Mouse (Mus musculus) G1E (cell line): ENCODE measurements around the gene Fbxo46. TPM values are rescaled to one million over a fixed set of nuclear protein-coding genes. Genes with fewer than 3 reads are reported as not detected.

Source experiments
- ATAC-seq: 2 replicates; pipeline ENCODE4 v1.8.0; 2016; ENCODE audit warnings: mild to moderate bottlenecking; ENCODE audit not compliant: insufficient number of reproducible peaks, poor library complexity, low FRiP score, severe bottlenecking; ENCODE audit errors: extremely low read depth
- DNase-seq: peaks from one replicate; pipeline ENCODE4 v3.0.0; 2012; ENCODE audit warnings: low spot score
- H3K27me3 ChIP-seq: 2 replicates; pipeline ENCODE4 v1.6.1; 2012; ENCODE audit warnings: mild to moderate bottlenecking, low read length, inconsistent platforms; ENCODE audit not compliant: insufficient read depth
- H3K36me3 ChIP-seq: replicated peaks from 2 replicates; pipeline ENCODE3; 2012; ENCODE audit warnings: mild to moderate bottlenecking, inconsistent platforms
- H3K4me1 ChIP-seq: 2 replicates; pipeline ENCODE4 v1.6.1; 2012; ENCODE audit warnings: low read depth, low read length, inconsistent platforms, mixed read lengths; ENCODE audit not compliant: insufficient read depth
- H3K4me3 ChIP-seq: 2 replicates; pipeline ENCODE4 v1.5.1; 2012; ENCODE audit warnings: low read depth, mild to moderate bottlenecking, inconsistent platforms, low read length, moderate library complexity, mixed read lengths
- H3K9me3 ChIP-seq: replicated peaks from 2 replicates; pipeline ENCODE4 v1.6.1; 2012; ENCODE audit warnings: inconsistent platforms
- CTCF ChIP-seq: IDR thresholded peaks from 2 replicates; pipeline ENCODE4 v1.5.1; 2012; ENCODE audit warnings: low read depth, low read length, inconsistent platforms, mixed read lengths
- GATA1 ChIP-seq: IDR thresholded peaks from 2 replicates; pipeline ENCODE4 v1.6.1; 2012; ENCODE audit warnings: borderline replicate concordance, low read length, inconsistent platforms, mixed read lengths
- GATA2 ChIP-seq: IDR thresholded peaks from 2 replicates; pipeline ENCODE4 v1.6.1; 2012; ENCODE audit warnings: low read depth, low read length, inconsistent platforms, borderline replicate concordance
- POLR2AphosphoS5 ChIP-seq: IDR thresholded peaks from 2 replicates; pipeline ENCODE4 v1.6.1; 2012; ENCODE audit warnings: low read depth, low read length, inconsistent platforms; ENCODE audit not compliant: insufficient replicate concordance
- TAL1 ChIP-seq: conservative IDR thresholded peaks from 2 replicates; pipeline ENCODE4 v1.6.1; 2012; ENCODE audit warnings: low read depth, low read length, inconsistent platforms, mixed read lengths
- polyA plus RNA-seq: library from polyadenylated mRNA; stranded (reverse); fragments of >175 nt; gene quantifications from 2 replicates; pipeline ENCODE4 v1.2.3, GENCODE M21; 2012
- total RNA-seq, 2 experiments: library from RNA; stranded (forward) in 1 of 2; stranded (reverse) in 1 of 2; fragments of 200-1000 nt in 1 of 2; fragments of >200 nt in 1 of 2; fragmentation: Nextera tagmentation in 1 of 2; gene quantifications; 2 replicates each; pipeline ENCODE4 v1.2.3; 2014 to 2017

Fbxo46 gene
- total and polyA plus RNA-seq, 3 experiments = 3.3 to 27.8 (median 7.2) TPM

DNA sequence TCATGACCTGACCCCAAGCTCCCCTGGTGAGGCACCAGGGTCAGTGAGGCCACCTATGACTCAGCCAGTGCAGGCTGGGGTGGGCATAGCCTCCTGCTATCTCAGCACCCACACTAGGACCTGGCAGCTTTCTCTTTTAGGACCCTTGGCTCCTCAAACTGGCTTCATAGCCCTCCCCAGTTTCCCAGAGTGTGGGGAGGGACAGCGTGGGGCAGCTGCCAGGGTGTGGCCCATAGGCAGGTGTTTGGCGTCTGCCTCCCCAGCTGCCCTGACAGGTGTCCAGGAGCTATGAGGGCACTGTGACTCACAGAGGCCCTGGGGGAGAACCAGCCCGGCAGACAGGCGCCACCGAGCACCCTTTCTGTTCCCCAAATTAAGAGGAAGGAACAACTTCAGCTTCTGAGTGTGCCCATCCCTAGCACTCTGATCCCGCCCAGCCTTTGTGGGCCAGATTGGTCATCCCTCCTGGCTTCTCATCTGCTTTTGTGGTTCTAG, 35.3 kb upstream of the Fbxo46 start:
- Histone ChIP-seq H3K9me3 (no peaks in the 10 kb centered on the region), H3K27me3 (no peaks in the 10 kb centered on the region; the same call in 1 of the 2 replicates), H3K4me3 (no peak overlapping the region; the same call in 1 of the 2 replicates), H3K4me1 (peaks cover 89% of the 10 kb centered on the region), H3K36me3 (peaks cover 92% of the 10 kb centered on the region)
- no peak for TF ChIP-seq POLR2AphosphoS5
- TF ChIP-seq TAL1 = no peak
- TF ChIP-seq GATA2 = no peak
- ATAC-seq (no peak), DNase-seq (no peak)

DNA sequence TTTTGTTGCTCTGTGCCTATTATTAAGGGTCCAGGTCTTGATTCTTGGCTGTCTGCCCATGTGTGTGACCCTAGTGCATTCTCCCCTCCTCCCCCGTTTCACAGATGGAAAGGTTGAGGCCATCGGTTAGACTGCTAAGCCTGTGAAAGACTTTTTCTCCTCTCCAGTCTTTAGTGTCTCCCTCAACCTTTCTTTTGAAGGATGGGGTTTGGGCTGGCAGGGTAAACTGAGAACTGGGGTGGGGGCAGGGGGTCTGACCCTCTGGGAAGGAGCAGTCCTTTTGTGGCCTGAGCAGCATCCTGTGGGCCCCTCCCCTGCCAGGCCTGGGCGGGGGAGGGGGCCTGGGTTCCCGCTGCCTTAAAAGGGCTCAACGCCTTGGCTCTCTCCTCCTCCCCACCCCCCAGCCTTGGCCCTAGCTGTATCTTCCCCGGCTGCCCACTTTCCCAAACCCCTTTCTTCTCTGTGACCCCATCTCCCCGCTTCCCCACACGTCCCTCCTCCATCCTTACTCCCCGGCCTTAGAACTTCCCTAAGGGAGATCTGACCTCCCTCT, 34.7 kb upstream of the Fbxo46 start:
- TF ChIP-seq GATA1 (no peak), CTCF (no peak), GATA2 (no peak), POLR2AphosphoS5 (no peak), TAL1 (no peak)
- Histone ChIP-seq H3K27me3 (no peaks in the 10 kb centered on the region; the same call in 1 of the 2 replicates), H3K4me3 (no peak overlapping the region), H3K9me3 (no peaks in the 10 kb centered on the region), H3K36me3 (peaks cover 89% of the 10 kb centered on the region), H3K4me1 (peaks cover 83% of the 10 kb centered on the region)
- no peak for DNase-seq
- no peak for ATAC-seq

DNA sequence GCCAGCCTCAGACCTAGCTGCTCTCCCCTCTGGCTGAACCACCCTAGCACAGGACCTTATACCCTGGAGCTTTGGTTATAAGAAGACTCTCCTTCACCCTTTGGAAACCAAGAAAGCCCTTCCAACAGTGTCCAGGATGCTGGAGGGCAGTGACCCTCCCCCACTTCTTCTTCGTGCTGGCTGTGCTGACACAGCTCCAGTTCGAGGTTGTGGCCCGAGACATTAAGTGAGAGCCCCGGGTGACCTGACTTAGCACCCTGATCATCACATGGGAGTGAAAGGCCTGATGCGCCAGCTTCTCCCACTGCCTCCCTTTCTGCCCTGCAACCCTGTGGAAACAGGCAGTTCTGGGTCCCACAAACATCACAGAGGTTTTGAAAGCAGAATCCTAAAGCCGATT, 34.2 kb upstream of the Fbxo46 start:
- Histone ChIP-seq H3K36me3 (peaks cover 89% of the 10 kb centered on the region), H3K9me3 (no peaks in the 10 kb centered on the region), H3K4me3 (no peak overlapping the region), H3K4me1 (peaks cover 78% of the 10 kb centered on the region), H3K27me3 (no peaks in the 10 kb centered on the region; the same call in 1 of the 2 replicates)
- DNase-seq (no peak), ATAC-seq (no peak)
- TF ChIP-seq CTCF (no peak), GATA1 (no peak), POLR2AphosphoS5 (no peak), GATA2 (no peak), TAL1 (no peak)

DNA sequence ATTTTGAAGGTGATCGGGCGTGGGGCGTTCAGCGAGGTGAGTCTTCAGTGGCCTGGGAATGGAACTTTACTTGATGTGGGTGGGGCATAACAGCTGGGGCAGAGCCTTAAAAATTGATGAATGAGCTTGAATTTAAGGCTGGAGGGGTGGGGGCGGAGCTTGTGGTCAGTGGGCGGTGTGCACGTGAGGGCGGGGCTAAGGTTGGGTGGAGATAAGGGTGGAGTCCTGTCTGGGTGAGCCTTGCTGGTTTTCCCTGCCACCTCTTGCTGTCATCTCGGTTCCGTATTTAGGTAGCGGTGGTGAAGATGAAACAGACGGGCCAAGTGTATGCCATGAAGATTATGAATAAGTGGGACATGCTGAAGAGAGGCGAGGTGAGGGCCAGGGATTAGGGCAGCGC, 33.6 kb upstream of the Fbxo46 start:
- H3K4me3 ChIP-seq = peak overlapping the region; percentile 13; the same call in 1 of the 2 replicates
- DNase-seq (peak; percentile 86), ATAC-seq (peak; percentile 85)
- H3K9me3 ChIP-seq = no peaks in the 10 kb centered on the region
- peaks cover 73% of the 10 kb centered on the region for H3K4me1 ChIP-seq
- no peaks in the 10 kb centered on the region for H3K27me3 ChIP-seq
- H3K36me3 ChIP-seq = peaks cover 89% of the 10 kb centered on the region
- no peak for TF ChIP-seq TAL1
- no peak for TF ChIP-seq CTCF
- TF ChIP-seq POLR2AphosphoS5 = no peak
- no peak for TF ChIP-seq GATA1
- TF ChIP-seq GATA2 = no peak

DNA sequence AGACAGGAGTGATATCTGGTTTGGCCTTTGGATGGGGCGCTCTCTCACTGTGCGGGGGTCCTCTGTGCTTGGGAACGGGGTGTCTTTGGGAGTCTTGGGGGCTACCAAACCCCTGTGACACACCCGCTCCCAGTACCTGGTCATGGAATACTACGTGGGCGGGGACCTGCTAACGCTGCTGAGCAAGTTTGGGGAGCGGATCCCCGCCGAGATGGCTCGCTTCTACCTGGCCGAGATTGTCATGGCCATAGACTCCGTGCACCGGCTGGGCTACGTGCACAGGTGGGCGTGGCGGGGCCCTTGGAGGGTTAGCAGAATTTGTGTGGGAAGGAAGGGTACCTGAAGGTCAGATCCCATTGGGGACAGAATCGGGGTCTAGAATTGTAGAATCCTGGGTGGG, 32.9 kb upstream of the Fbxo46 start:
- H3K4me3 ChIP-seq = no peak overlapping the region
- no peaks in the 10 kb centered on the region for H3K9me3 ChIP-seq
- TF ChIP-seq GATA1 (no peak), CTCF (no peak), POLR2AphosphoS5 (no peak), TAL1 (no peak), GATA2 (no peak)
- H3K36me3 ChIP-seq = peaks cover 89% of the 10 kb centered on the region
- ATAC-seq = no peak
- DNase-seq = no peak
- no peaks in the 10 kb centered on the region for H3K27me3 ChIP-seq
- H3K4me1 ChIP-seq = peaks cover 68% of the 10 kb centered on the region

DNA sequence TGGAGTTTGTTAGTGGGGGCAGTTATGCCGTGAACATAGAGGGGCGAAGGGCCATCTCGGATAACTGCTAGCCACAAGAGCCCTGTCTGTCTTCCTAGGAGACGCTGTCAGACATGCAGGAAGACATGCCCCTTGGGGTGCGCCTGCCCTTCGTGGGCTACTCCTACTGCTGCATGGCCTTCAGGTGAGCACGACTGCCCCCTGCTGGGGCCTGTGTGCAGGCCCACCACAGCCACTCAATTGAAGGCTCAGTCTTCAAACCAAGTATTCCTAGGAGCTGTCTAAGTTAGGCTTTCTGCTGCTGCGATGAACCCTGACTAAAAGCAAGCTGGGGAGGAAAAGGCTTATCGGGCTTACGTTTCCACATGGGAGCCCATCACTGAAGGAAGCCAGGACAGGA, 30.8 kb upstream of the Fbxo46 start:
- no peak overlapping the region for H3K4me3 ChIP-seq
- ATAC-seq (no peak), DNase-seq (peak; percentile 56)
- H3K9me3 ChIP-seq = no peaks in the 10 kb centered on the region
- no peaks in the 10 kb centered on the region for H3K27me3 ChIP-seq
- peaks cover 68% of the 10 kb centered on the region for H3K4me1 ChIP-seq
- TF ChIP-seq CTCF (peak; percentile 89), TAL1 (no peak)
- peaks cover 86% of the 10 kb centered on the region for H3K36me3 ChIP-seq

DNA sequence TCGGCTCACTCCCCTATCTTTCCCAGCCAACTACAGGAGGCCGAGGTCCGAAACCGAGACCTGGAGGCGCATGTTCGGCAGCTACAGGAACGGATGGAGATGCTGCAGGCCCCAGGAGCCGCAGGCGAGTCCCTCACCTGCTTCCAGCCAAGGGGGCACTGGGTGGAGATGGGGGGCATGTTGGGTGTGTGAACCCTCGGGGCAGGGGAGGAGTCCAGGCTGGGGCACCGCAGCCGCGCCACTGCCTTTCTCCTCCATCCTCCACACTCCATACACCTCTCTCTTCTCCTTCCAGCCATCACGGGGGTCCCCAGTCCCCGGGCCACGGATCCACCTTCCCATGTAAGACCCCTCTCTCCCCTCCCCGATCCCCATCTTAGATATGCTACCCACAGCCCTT, 27.7 kb upstream of the Fbxo46 start:
- no peak for DNase-seq
- no peak for TF ChIP-seq TAL1
- no peak for TF ChIP-seq CTCF
- TF ChIP-seq POLR2AphosphoS5 = no peak
- no peak for TF ChIP-seq GATA1
- no peak for TF ChIP-seq GATA2
- no peak for ATAC-seq
- Histone ChIP-seq H3K36me3 (peaks cover 69% of the 10 kb centered on the region), H3K9me3 (no peaks in the 10 kb centered on the region), H3K27me3 (peaks cover 13% of the 10 kb centered on the region; the same call in 1 of the 2 replicates), H3K4me3 (no peak overlapping the region), H3K4me1 (peaks cover 65% of the 10 kb centered on the region)
